Mouse (Mus musculus) brain, embryonic 18.5 days (tissue): Measurements from ENCODE around the gene Hvcn1.
"Not testable (repeated sequence)": the region's sequence is repeated elsewhere in the genome, so short reads cannot be mapped to it uniquely, and the experiment has no call there.

Experiments used
- DNase-seq: peaks from one replicate; pipeline ENCODE4 v3.0.0-alpha.2; 2012; ENCODE audit warnings: low read depth, low spot score

Gene Hvcn1

DNA sequence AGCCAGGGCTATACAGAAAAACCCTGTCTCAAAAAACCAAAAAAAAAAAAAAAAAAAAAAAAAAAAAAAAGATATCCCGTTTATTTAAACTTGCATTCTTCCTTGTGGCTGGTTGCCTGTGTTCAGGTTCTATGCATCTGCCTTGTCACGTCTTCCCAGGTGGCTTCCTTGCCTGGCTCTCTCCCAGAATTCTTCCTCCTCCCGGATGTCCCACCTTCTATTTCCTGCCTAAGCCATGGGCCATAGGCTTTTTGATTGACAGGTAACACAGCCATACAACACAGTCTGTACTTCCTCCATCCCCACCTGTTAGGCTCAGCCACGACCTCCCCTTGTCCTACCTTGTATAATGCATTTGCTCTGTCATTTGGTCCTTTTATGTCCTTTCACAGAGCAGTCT is at the start of gene Hvcn1:
Gene Hvcn1 (plus strand): TSS at position 330 of the 400 bp plus-strand sequence.
- DNase-seq, result no peak

DNA sequence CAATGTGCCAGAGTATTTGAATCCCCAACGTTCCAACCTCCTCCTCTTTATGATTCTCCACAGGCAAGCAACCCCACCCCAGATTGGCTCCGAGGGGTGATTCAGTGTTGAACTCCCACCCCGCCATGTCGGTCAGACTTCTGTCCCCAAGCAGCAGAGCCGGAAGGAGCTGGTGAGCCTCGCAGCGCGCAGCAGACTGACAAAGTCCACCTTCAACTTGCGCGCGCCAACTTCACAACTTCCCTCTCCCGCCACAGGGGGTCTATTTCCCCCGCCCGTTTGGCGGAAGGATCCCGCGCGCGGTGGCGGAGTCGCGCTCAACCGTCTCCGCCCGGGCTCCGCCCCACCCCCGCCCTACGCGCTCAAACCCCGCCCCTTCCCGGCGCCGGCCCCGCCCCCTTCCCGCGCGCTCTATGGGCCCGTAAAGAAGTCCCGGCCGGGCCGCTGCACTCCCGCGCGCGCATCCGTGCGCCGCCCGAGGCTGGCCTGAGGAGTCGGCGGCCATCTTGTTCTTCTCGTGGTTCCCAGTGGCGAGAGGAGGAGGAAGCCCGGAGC is 48.7 kb upstream of the Hvcn1 start, which contains the start of gene Ppp1cc:
Gene Ppp1cc (plus strand): TSS at position 452 of the 555 bp plus-strand sequence.
- peak; percentile 87 for DNase-seq

DNA sequence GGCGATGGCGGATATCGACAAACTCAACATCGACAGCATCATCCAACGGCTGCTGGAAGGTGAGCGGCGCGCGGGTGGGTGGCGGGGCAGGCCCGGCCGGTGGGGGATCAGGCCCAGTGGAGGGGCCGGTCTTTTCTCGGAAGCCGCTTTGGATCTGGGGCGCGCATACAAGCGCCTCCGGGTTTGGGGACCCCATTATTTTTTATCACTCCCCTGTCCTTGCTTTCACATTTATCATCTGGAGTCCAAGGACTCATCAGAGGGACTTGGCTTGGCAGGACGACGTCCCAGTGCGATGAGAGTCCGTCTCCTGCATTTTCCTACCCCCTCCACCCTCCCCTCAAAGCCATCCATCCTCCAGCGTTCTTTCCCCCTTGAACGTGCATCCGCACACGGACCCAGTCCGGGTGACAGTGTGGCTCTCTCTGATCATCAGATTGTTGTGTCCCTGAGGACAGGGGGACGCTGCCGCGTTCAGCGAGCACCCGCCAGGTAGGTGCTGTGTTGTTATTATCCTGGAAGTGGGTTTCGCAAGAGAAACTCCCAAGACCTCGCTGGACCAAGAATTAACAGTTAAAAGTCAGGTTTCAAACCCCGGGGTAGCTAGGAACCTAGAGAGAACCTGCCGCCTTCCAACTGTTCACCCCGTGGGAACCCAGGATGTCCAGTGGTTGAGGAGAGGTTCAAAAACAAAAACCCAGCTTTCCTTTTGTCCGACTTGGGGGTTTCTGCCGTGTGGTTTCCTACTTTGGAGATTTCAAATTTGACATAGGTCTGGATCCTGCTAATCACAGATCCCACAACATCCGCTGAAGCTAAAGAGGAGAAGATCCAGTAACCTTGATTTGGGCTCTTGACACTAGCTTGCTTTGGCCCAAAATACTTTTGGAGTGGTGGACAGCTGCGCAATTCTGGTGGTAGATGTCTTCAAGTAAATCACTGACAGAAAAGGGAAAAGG is 47.8 kb upstream of the Hvcn1 start:
- DNase-seq, result no peak

DNA sequence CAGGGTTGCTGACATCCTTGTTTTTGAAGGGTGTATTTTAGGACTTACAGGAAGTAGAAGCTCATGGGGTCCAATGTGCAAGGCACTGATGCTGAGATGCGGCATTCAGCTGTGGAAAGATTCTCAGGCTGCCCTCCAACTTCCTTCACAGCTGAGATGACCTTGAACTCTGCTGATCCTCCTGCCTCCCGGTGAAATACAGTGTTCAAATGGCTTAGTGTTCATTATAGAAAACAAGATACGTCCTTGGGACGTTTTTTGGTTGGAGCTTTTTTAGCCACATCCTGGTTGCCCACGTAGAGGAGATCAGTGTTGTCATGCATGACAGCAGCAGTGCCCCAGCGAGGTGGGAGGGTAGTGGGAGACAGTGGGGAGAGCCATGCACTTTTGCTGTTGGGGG is 43.4 kb upstream of the Hvcn1 start:
- DNase-seq, result no peak

DNA sequence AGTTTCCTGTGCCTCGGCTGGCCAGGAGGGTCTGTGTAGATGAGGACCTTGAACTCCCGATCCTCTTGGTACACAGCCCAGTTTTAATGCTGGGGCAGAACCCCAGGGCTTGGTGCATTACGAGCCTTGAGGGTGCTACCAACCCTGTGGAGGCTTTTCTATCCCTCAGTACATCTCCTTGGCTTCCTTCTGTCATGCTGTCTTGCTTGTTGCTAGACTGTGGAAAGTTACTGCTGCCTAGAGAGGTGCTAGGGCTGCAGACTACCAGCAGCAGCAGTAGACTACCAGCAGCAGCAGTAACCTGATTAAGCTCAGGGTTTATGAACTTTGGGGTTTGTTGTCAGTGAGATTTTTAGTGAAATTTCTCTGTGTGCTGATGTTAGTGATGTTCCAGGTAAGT is 42.6 kb upstream of the Hvcn1 start:
- DNase-seq, result no peak

DNA sequence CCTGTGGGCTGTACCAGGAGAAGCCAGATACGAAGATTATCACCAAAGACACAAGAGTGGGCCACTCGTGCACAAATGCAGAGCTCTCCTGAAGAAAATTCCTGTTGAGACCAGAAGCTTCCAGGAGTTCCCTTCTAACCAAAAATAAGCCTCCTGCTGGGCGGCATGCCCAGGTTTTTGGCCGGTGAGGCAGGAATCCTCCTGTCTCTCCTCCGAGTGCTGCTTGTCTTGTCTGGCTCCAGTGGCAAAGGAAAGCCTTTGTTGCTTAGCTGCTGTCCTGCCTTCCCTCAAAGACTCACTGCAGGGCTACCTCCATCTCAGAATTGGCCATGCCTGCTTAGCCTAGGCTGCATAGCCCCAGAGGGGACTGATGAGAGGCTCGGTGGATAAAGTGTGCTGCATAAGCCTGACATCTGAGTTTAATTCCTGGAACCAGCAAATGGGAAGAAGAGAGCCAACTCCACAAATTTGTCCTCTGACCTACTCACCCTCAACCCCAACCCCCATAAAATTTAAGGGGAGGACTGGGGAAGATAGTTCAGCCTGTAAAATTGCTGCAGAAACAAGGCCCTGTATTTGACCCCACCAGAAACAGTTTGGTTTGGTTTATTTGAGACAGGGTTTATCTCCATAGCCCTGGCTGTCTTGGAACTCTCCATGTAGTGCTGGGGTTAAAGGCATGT is 41.2 kb upstream of the Hvcn1 start:
- no peak for DNase-seq

DNA sequence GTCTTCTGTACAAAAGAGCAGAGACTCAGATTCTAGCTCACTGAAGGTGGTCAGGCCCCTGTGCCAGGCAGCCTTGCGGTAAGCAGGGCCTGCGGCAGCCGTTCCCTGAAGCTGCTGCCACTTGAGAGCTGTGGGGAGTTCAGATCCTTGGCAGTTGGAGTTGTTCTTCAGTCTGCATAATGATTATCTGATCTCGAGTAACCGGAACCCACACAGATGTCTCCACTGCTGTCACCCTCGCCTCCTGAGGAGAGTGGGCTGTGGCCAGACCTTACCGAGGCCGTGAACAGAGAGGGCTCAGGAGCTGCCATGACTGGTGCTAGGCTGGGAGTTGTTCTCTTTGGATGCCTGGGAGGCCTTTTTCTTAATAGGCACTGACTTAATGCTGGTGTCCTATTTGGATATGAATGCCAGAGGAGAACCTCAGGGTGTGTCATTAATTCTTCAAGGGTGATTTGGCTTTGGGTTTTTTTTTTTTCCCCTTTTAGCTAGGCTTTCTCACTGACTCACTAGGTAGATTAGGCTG is 39.9 kb upstream of the Hvcn1 start:
- no peak for DNase-seq

DNA sequence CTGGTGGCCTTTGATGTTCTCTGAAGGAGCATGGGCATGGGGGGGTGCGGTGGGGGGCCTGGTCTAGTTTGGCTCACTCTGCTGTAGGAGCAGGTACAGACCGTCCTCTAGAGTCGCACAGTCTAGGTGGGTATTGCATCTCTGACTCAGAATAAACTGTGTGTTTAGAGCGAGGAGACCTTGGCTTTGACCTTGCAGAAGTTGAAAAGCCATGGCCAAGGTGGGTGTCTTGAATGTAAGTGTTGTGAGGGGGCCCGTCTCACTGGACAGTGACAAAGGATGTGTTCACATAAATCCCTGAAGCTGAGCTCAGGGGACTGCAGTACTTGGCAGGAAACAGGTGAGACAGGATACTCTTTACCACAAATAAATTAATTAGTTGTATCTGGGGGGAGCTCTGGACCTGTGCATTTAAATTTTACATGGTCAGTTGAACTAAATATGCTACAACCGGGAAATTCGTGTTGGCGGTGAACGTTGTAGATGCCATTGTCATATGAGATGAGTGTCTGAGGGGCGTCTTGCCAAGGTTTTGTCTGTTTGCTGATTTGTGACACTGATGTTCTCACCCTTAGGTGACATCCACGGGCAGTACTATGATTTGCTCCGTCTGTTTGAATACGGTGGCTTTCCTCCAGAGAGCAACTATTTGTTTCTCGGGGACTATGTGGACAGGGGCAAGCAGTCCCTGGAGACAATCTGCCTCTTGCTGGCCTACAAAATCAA is 38.1 kb upstream of the Hvcn1 start:
- no peak for DNase-seq

DNA sequence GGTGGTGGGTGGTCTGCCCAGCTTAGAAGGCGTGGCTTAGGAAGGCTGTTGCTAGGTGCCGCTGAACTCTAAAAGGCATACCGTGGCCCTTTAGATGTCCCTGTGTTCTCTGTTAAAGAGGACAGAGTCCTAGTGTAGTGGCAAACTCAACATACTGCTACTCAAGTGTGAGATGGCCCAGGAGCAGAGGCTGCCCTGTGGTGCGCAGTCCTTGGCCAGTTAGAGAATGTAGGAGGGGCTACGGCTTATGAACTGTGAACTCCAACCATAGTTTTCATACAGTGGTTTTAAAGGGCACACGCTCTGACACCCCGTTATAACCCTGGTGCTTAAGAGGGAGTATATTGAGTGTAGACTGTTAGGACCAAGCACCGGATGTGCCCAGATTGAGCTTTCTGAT is 35.5 kb upstream of the Hvcn1 start:
- no peak for DNase-seq

DNA sequence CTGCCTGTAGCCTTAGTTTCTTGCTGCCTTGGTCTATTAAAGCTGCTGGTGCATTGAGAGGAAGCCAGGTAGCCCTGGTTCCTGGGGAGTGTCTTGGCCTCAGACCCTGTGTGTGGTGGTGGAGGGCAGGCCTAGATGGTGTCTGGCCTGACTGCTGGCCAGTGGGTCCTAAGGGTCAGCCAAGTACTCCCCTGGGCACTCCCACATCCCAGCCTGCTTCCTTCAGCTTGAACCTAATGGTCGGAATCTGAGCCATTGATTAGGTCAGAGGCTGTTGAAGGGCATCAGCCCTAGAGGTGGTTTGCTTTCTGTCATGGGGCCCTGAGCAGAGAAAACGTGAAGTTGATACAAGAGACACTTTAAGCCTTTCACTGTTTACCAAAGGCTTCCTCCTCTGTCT is 31.2 kb upstream of the Hvcn1 start:
- no peak for DNase-seq

DNA sequence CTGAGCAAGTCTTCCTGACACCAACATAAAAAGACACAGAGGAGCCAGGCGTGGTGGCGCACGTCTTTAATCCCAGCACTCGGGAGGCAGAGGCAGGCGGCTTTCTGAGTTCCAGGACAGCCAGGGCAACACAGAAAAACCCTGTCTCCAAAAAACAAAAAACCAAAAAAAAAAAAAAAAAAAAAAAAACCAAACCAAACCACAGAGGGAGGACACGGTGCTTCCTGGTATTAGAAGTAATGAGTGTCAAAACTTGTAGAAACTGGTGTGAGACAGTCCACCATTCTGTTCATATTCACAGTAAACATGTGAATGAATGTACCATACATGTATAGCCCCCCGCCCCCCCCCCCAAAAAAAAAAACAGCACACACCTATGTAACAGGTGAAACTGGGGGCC is 30.6 kb upstream of the Hvcn1 start:
- no peak for DNase-seq

DNA sequence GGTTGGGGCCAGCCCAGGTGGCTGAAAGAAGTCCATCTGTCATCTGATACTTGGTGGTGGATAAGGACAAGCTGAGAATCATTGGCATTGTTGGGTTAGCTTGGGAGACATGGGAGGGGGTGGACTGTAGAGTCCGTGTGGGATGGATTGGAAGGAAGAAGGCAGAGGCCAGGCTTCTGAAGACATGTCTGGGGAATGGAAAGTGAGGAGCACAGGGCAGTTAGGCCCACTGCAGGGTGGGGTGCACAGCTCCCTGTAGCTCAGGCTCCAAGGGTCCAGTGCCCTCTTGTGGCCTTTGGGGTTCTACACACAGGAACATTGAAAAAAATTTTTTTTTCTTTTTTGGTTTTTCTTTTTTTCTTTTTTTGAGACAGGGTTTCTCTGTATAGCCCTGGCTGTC is 30.2 kb upstream of the Hvcn1 start:
- no peak for DNase-seq

DNA sequence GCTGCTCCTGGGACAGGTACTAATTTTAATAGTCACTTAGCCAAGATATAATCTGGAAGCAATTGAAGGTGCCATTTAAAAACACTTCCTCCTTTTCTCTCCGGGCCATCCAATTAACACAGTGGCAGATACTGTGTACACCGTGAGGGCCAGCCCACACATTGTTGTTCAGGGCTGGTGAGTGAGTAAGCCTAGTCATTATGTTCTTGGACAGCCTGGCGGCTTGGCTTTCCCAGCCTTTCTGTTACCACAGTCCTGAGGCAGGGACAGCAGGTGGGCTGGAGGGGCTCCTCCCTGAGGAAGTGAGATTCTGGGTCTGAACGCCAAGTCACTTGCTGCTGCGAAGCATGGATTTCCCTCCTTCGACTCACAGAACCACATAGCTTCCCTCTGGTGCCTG is 26.9 kb upstream of the Hvcn1 start:
- no peak for DNase-seq

DNA sequence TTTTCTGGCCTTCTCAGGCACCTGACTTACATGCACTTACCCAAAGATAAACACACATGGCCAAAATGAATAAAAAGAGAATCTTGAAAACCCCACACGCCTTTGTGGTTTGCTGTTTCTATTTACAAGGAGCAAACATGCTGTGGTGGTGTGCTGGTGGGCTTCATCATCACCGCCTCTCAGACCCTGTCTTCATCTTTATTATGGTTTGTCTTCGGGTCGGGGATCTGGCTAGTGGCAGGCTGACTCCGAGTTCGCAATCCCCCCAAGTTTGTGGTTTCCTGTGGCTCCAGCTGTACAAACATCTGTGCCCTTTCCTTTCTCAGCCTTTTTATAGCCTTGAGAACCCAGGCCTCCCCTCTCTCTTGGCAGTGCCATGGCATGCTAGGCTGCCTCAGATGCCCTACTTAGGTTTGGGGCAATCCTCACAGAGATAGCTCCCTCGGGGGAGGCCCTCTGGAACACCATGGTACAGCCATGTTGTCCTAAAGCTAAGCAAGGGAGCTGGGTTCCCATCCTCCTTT is 22.3 kb upstream of the Hvcn1 start:
- no peak for DNase-seq

DNA sequence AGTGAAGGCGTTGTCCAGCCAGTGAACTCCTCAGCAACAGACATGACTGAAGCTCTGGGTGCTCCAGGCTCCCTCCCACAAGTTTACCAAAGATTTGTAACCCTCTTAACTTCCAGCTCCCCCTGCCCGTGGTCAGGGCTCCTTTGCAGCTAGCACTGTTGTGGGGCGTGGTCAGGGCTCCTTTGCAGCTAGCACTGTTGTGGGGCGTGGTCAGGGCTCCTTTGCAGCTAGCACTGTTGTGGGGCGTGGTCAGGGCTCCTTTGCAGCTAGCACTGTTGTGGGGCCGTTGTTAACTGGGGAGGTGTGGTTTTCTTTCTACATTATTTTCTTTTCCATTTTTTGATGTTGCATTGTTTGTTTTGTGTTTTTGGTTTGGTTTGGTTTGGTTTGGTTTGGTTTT is 21.7 kb upstream of the Hvcn1 start:
- DNase-seq, result not testable (repeated sequence)

DNA sequence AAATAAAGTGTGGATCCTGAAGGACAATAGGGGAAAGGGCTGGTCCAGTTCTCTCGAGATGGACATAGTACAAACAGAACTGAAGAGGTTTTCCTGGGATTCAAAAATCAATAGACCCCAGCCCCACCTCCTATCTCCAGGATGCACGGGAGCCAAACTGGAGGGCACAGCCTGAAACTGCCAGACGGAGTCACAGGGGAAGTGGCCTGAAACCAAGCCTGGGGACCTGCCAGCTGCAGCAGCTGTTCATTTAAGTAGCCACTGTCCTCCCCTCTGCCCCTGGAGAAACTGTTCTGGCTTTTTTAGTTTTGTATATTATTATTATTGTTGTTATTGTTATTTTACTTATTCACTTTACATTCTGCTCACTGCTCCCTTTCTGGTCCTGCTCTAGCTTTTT is 17.5 kb upstream of the Hvcn1 start:
- DNase-seq, result no peak

DNA sequence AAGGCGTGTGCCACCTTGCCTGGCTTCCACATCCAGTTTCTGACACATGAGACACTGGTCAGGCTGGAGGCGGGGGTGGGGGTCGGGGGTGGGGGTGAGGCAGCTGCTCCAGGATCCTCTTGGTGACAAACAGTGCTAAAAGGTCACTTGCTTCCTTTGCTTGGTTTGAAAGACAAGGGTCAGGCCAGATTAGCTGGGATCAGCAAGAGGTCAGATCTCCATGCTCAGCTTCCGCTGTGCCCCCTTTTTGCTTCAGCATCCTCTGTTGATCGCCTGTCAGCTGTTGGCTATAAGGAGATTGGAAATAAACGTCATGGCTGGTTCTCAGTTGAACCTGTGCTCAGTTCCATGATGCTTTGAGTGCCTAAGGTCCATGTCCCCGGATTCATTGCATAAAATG is 16.1 kb upstream of the Hvcn1 start:
- no peak for DNase-seq

DNA sequence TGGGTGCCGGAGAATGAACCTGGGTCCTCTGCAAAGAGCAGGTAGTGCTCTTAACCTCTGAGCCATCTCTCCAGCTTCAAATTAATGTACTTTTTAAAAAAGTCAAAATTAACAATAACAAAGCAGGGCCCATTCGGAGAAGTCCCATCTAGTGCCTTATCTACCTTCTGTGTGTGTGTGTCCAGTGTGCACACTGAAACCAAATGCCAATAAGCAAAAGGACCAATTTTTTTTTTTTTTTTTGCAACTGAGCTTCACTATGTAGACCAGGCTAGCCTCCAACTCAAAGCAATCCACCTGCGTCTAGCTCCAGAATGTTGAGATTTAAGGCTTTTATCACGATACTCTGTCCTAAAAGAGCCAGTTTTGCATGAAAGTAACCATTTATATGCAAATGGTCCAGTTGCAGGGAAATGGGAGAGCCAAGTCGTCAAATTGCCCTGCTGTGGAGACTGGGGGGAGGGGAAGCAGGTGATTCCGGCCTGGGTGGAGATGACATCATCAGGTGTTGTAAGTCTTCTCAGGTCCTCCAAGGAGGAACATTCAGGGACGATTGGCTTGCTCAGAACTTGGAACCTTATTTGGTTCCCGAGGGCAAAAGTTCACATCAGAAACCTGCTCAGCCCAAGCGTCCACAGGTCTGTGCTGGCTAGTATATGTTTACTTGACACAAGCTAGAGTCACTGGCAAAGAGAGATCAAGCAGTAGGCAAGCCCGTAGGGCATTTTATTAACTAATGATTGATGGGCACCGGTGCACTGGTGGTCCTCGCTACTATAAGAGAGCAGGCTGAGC is 15.1 kb upstream of the Hvcn1 start:
- DNase-seq, result no peak

DNA sequence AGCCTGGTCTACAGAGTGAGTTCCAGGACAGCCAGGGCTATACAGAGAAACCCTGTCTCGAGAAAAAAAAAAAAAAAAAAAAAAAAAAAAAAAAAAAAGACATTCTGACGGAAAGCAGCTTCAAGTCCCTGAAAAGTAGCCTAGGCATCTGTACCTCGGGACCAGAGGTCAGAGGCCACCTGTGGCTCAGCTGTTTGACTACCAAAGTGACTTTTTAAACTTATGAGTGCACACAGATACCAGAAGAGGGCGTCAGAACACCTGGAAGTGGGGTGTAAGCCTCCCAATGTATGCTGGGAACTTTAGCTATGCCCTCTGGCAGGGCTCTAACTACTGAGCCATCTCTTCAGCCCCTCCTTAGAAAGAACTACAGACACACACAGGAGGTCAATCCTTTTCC is 14.3 kb upstream of the Hvcn1 start:
- DNase-seq, result no peak

DNA sequence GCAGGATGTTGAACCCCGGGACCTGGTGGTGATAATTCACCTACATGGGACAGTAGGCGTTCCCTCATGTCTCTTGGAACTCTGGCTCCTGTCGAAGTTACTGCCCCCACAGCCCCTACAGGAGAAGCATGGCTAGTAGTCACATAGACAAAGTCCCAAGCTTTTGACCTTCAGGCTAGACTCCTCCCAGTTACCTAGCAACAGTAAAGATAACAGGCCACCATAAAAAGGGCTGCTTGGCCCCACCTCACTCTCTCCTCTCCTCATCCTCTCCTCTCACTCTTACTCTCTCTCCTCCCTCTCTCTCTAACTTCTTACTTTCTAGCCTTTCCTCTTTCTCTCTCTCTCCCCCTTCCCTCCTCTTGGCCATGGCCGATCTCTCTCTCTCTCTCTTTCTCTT is 5.7 kb upstream of the Hvcn1 start:
- no peak for DNase-seq

DNA sequence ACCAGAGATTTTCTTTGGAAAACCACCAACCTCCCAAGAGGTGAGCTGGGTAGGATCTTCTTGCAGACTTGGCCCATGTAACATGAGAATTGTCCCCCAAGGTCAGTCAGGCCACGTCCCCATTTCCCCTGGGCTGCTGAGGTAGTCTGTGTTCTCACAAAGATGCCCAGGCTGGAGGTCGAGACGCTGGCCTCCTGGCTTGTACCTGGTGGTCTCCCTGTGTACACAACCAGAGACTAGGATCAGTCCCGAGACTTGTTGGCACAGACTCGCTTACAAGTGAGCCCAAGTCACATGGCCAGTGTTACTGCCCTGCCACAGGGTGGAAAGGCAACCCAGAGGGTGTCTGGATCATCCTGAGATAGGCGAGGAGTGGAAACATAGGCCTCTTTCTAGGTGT is 4.7 kb upstream of the Hvcn1 start:
- no peak for DNase-seq
